Mouse (Mus musculus) heart, adult 2 months (tissue): Measurements from ENCODE around the gene Gm3285. TPM values are rescaled to one million over a fixed set of nuclear protein-coding genes. Genes with fewer than 3 reads are reported as not detected.

Source experiments
- DNase-seq, 2 experiments: peaks; one replicate each; pipeline ENCODE4 v3.0.0; 2021
- H3K27ac ChIP-seq: fragments of 200-600 bp; 2 replicates; pipeline ENCODE4 v1.8.1; 2022
- H3K27me3 ChIP-seq: fragments of 200-500 bp; 2 replicates; pipeline ENCODE4 v1.6.1; 2012; ENCODE audit warnings: mild to moderate bottlenecking, low read length, inconsistent platforms, mixed read lengths; ENCODE audit not compliant: control insufficient read depth, insufficient read depth
- H3K36me3 ChIP-seq: fragments of 200-500 bp; 2 replicates; pipeline ENCODE4 v1.6.1; 2012; ENCODE audit warnings: low read length, inconsistent platforms; ENCODE audit not compliant: control insufficient read depth, insufficient read depth
- H3K4me1 ChIP-seq: fragments of 200-500 bp; 2 replicates; pipeline ENCODE4 v1.6.1; 2011; ENCODE audit warnings: low read length; ENCODE audit not compliant: control insufficient read depth, insufficient read depth
- H3K4me3 ChIP-seq: fragments of 200-600 bp; 2 replicates; pipeline ENCODE4 v1.8.1; 2022
- H3K79me2 ChIP-seq: fragments of 200-500 bp; replicated peaks from 2 replicates; pipeline ENCODE4 v1.6.1; 2012; ENCODE audit warnings: mild to moderate bottlenecking, inconsistent platforms, low read length, moderate library complexity, mixed read lengths; ENCODE audit not compliant: control insufficient read depth, insufficient read depth
- H3K9ac ChIP-seq: fragments of 200-500 bp; 2 replicates; pipeline ENCODE4 v1.6.1; 2012; ENCODE audit warnings: low read depth, mild to moderate bottlenecking, control low read depth, inconsistent platforms, low read length, mixed read lengths
- CTCF ChIP-seq: fragments of 200-600 bp; IDR thresholded peaks from 2 replicates; pipeline ENCODE4 v1.8.1; 2022; ENCODE audit warnings: antibody characterized with exemption, mild to moderate bottlenecking, moderate library complexity
- EP300 ChIP-seq: fragments of 200-500 bp; IDR thresholded peaks from 2 replicates; pipeline ENCODE4 v1.6.1; 2011; ENCODE audit warnings: low read depth, low read length, control low read depth; ENCODE audit not compliant: insufficient read depth
- POLR2A ChIP-seq: fragments of 200-500 bp; IDR thresholded peaks from 2 replicates; pipeline ENCODE4 v1.6.1; 2011; ENCODE audit warnings: mild to moderate bottlenecking, low read depth, low read length, control low read depth; ENCODE audit not compliant: insufficient read depth
- WGBS: fragments of 180-500 bp; shearing (Covaris S2); methylation state at CpG from one replicate; pipeline ENCODE4 v1.1.7; 2018; 5-methylcytosine and 5-hydroxymethylcytosine counted together
- intact Hi-C: fragments of 180-260 bp; cut with DNase I; formaldehyde crosslinking; loops from one replicate; pipeline ENCODE4 v1.15.1; 2025
- long read RNA-seq: library from polyadenylated mRNA; stranded (forward); transcript quantifications from one replicate; pipeline ENCODE4 v2.0.0, GENCODE M21; 2021
- polyA plus RNA-seq: library from polyadenylated mRNA; depleted of rRNA; stranded (reverse); fragments of >200 nt; gene quantifications from 2 replicates; pipeline ENCODE4 v1.2.3, GENCODE M21; 2012; rRNA removed
- total RNA-seq, 2 experiments: library from RNA; stranded (reverse); gene quantifications; 2 replicates each; pipeline ENCODE4 v1.2.3; 2021

The Gm3285 gene
- total RNA-seq = not detected
- polyA plus RNA-seq = not detected in 2 replicates
- long read RNA-seq = 0 reads

GRCm38 (mm10) chr10:77861675-77862074, at the start of gene Gm3285:
Gm3285 (plus strand) TSS chr10:77861975.
- Histone ChIP-seq H3K4me3 (no peak within 1 kb of the TSS), H3K27me3 (no peaks in the 10 kb centered on the region), H3K79me2 (no peaks in the 10 kb centered on the region), H3K9ac (no peak within 1 kb of the TSS), H3K27ac (no peak within 1 kb of the TSS), H3K36me3 (no peaks in the 10 kb centered on the region), H3K4me1 (no peaks in the 10 kb centered on the region)
- 55% methylated on average over 7 of the region's 7 CpGs for WGBS
- DNase-seq = no peak
- no peak for TF ChIP-seq EP300
- TF ChIP-seq CTCF = no peak
- no peak for TF ChIP-seq POLR2A
- intact Hi-C loops = no loop called here

GRCm38 (mm10) chr10:77814382-77814781, 47.4 kb upstream of the Gm3285 start, which contains the start of gene Gm2696:
Gm2696 (plus strand) TSS chr10:77814682.
- Histone ChIP-seq H3K27ac (no peak within 1 kb of the TSS), H3K4me3 (no peak within 1 kb of the TSS), H3K27me3 (no peaks in the 10 kb centered on the region), H3K79me2 (no peaks in the 10 kb centered on the region), H3K9ac (no peak within 1 kb of the TSS), H3K4me1 (no peaks in the 10 kb centered on the region), H3K36me3 (no peaks in the 10 kb centered on the region)
- intact Hi-C loops = no loop called here
- DNase-seq = no peak
- TF ChIP-seq POLR2A = no peak
- TF ChIP-seq CTCF = no peak
- no peak for TF ChIP-seq EP300
- 44% methylated on average over 4 of the region's 4 CpGs for WGBS

- 28% methylated on average over 5 of the region's 5 CpGs for WGBS
- no peaks in the 10 kb centered on the region for H3K27me3 ChIP-seq
- intact Hi-C loops = loop anchor here (5.0 kb wide), 1 partner anchor 188 kb away; no protein-coding TSS in a partner anchor
- no peak overlapping the region for H3K27ac ChIP-seq
- H3K9ac ChIP-seq = no peak overlapping the region
- TF ChIP-seq EP300 = no peak
- TF ChIP-seq CTCF = peak; percentile 76
- TF ChIP-seq POLR2A = no peak
- no peaks in the 10 kb centered on the region for H3K4me1 ChIP-seq
- H3K36me3 ChIP-seq = no peaks in the 10 kb centered on the region
- no peaks in the 10 kb centered on the region for H3K79me2 ChIP-seq
- H3K4me3 ChIP-seq = no peak overlapping the region
- peak in 1 of 2 experiments; percentile 26 for DNase-seq
These were observed 46.3 kb upstream of the Gm3285 start for GRCm38 (mm10) chr10:77815514-77815913.

- Histone ChIP-seq H3K4me3 (no peak overlapping the region), H3K36me3 (no peaks in the 10 kb centered on the region), H3K27me3 (no peaks in the 10 kb centered on the region), H3K4me1 (no peaks in the 10 kb centered on the region), H3K27ac (no peak overlapping the region), H3K79me2 (no peaks in the 10 kb centered on the region), H3K9ac (no peak overlapping the region)
- intact Hi-C loops = loop anchor here (5.0 kb wide), 1 partner anchor 191 kb away; no protein-coding TSS in a partner anchor
- DNase-seq = no peak
- WGBS = 93% methylated on average over 4 of the region's 4 CpGs
- TF ChIP-seq EP300 (no peak), CTCF (no peak), POLR2A (no peak)
These were observed 43.3 kb upstream of the Gm3285 start for GRCm38 (mm10) chr10:77818523-77818922.

- Histone ChIP-seq H3K36me3 (no peaks in the 10 kb centered on the region), H3K79me2 (no peaks in the 10 kb centered on the region), H3K27ac (no peak overlapping the region), H3K4me3 (no peak overlapping the region), H3K9ac (no peak overlapping the region), H3K27me3 (no peaks in the 10 kb centered on the region), H3K4me1 (no peaks in the 10 kb centered on the region)
- DNase-seq = no peak
- 46% methylated on average over 4 of the region's 4 CpGs for WGBS
- TF ChIP-seq CTCF (no peak), POLR2A (no peak), EP300 (no peak)
- intact Hi-C loops = loop anchor here (5.0 kb wide), 1 partner anchor 192 kb away; no protein-coding TSS in a partner anchor
These were observed 42.6 kb upstream of the Gm3285 start for GRCm38 (mm10) chr10:77819203-77819602.

- TF ChIP-seq POLR2A (no peak), CTCF (no peak), EP300 (no peak)
- H3K27ac ChIP-seq = no peak within 1 kb of the TSS
- H3K79me2 ChIP-seq = no peaks in the 10 kb centered on the region
These were observed 34.8 kb upstream of the Gm3285 start, which contains the start of gene Krtap10-4 for GRCm38 (mm10) chr10:77826951-77827350. Krtap10-4 (minus strand) TSS chr10:77827095.

More at GRCm38 (mm10) chr10:77826951-77827350, 34.8 kb upstream of the Gm3285 start, which contains the start of gene Krtap10-4:
- Histone ChIP-seq H3K27me3 (no peaks in the 10 kb centered on the region), H3K36me3 (no peaks in the 10 kb centered on the region), H3K4me3 (no peak within 1 kb of the TSS), H3K9ac (no peak within 1 kb of the TSS), H3K4me1 (no peaks in the 10 kb centered on the region)
- intact Hi-C loops = no loop called here
- DNase-seq = no peak
- WGBS = 57% methylated on average over 6 of the region's 6 CpGs
